Mouse (Mus musculus): ENCODE measurements around the gene Dmwd.
A peak's percentile ranks its signal among the peaks of the same experiment; 100 is the strongest.
"Not testable (repeated sequence)": the region's sequence is repeated elsewhere in the genome, so short reads cannot be mapped to it uniquely, and the experiment has no call there.

The Dmwd gene

DNA sequence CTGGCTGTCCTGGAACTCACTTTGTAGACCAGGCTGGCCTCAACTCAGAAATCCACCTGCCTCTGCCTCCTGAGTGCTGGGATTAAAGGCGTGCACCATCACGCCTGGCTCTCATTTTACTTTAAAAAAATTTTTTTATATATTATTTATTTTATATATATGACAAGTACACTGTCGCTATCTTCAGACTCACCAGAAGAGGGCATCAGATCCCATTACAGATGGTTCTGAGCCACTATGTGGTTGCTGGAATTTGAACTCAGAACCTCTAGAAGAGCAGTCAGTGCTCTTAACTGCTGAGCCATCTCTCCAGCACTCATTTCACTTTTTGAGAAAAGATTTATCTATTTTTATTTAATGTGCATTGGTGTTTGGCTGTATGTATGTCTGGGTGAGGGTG, 5.0 kb upstream of the Dmwd start:
- DNase-seq (ENCODE audit: low spot score) = not testable (repeated sequence)

DNA sequence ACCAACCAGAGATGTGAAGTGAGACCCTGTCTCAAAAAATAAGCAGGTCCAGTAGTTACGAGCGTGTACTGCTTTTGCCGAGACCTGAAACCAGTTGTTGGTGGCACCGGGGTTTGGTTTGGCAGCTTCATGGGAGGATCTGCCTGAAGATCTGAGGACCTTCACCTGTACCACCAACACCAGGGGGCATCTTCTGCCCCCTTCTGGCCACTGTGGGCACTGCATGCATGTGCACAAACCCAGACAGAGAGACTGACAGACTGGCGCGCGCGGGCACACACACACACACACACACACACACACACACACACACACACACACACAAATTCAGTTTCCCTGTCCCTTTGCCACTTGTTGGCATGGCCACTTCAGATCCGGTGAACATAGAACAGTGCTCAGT, 2.5 kb upstream of the Dmwd start:
- peak; percentile 34 for DNase-seq (ENCODE audit: low spot score)

DNA sequence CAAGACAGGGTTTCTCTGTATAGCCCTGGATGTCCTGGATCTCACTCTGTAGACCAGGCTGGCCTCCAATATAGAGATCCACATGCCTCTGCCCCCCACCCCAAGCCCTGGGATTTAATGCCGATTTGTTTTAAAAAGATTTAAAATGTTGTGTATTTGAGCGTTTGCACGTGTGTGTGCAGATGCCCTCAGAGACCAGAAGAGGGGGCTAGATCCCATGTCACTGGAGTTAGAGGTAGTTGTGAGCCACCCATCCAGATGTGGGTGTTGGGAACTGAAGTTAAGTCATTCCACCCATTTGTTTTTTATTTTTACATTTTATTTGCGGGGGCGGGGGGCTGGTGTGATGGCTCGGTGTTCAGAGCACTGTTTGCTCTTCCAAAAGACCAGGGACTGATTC, 1.5 kb upstream of the Dmwd start:
- no peak for DNase-seq (ENCODE audit: low spot score)

- no peak for DNase-seq (ENCODE audit: low spot score)
Observed at GRCm38 (mm10) chr7:19075231-19075630, 796 bp upstream of the Dmwd start.

DNA sequence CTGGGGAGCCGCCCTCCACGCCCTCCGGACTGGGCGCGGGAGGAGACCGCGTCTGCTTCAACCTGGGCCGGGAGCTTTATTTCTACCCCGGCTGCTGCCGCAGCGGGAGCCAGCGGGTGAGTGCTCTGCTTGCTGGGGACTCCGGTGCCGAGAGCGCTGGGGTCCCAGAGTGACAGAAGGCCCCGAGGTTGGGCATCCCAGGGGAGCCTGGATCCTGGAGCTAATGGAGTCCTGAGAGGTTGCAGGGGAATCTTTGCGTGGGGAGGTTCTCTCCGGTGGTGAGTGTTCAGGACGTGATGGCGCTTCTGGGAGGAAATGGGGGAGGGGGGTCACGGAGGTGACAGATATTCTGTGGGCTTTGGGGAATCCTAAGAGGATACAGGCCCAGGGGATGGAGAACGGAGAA, 562 bp downstream of the Dmwd start:
- DNase-seq (ENCODE audit: low spot score) = no peak

- DNase-seq (ENCODE audit: low spot score) = peak; percentile 74
Observed at GRCm38 (mm10) chr7:19077761-19078160, 1.7 kb downstream of the Dmwd start.

DNA sequence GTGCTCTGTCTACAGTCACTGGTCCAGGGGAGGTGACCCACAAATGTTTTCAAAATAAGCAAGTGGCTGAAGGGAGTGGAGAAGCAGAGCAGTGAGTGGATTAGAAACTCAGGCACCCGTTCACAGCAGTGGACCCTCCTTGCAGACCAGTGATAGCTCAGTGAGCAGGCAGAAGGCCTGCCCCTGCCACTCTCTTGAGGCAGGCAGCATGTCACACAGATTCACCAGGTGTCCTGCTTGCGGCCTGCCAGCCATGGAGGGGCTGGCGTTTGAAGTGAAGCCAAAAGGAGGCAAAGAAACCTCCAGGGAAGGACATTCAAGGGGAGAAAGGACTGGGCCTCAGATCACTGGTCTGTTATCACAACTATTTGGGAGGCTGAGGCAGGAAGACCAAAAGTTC, 2.7 kb downstream of the Dmwd start:
- no peak for DNase-seq (ENCODE audit: low spot score)

GRCm38 (mm10) chr7:19080451-19080950, 4.5 kb downstream of the Dmwd start:
- DNase-seq (ENCODE audit: low spot score) = no peak

DNA sequence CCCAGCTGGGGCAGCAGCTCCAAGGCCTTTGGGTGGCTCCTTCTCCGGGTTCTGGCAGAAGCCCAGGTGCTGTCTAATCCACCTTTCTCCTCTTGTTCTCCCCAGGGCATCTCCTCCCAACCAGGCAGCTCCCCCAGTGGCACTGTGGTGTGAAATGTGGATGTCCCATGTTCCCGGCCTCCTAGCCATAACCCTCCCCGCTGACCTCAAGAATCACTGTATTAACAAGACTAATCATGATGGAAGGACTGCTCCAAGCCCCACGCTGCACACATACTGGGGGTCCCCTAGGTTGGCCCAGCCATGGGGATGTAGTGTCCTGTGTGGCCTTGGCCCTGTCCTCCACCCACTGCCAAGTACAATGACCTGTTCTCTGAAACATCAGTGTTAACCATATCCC, 6.1 kb downstream of the Dmwd start:
- no peak for DNase-seq (ENCODE audit: low spot score)

DNA sequence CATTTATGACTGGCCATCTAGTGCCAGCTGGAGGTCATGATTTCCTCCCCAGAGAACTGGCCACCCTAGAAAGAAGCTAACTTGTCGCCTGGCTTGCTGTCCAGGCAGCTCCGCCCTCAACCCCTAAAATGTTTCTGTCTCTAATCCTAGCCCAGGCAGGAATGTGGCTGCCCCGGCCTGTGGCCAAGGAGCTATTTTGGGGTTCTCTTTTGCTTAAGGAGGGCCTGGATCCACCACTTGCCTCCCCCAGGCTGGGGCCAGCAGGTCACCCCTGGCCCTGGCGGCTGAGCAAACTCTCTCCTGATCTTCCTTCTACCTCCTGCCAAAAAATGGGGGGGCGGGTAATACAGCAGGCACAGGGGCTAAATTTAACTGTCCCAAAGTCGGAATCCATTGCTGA, 7.1 kb downstream of the Dmwd start:
- DNase-seq (ENCODE audit: low spot score) = no peak

DNA sequence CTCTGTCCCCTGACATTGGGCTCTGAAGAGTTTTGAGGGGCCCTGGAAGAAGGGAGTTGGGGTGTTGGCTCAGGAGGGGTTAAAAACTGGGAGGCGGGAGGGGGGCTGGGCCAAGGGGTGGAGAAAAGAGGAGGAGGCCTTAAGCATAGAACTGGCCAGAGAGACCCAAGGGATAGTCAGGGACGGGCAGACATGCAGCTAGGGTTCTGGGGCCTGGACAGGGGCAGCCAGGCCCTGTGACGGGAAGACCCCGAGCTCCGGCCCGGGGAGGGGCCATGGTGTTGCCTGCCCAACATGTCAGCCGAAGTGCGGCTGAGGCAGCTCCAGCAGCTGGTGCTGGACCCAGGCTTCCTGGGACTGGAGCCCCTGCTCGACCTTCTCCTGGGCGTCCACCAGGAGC, 7.7 kb downstream of the Dmwd start, which contains the start of gene Dmpk:
Dmpk (plus strand) TSS at position 149 of the 400 bp plus-strand sequence.
- no peak for DNase-seq (ENCODE audit: low spot score)

DNA sequence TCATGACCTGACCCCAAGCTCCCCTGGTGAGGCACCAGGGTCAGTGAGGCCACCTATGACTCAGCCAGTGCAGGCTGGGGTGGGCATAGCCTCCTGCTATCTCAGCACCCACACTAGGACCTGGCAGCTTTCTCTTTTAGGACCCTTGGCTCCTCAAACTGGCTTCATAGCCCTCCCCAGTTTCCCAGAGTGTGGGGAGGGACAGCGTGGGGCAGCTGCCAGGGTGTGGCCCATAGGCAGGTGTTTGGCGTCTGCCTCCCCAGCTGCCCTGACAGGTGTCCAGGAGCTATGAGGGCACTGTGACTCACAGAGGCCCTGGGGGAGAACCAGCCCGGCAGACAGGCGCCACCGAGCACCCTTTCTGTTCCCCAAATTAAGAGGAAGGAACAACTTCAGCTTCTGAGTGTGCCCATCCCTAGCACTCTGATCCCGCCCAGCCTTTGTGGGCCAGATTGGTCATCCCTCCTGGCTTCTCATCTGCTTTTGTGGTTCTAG, 8.3 kb downstream of the Dmwd start:
- no peak for DNase-seq (ENCODE audit: low spot score)

GRCm38 (mm10) chr7:19084921-19085473, 9.0 kb downstream of the Dmwd start:
- DNase-seq (ENCODE audit: low spot score) = no peak

- DNase-seq (ENCODE audit: low spot score) = no peak
Observed at GRCm38 (mm10) chr7:19085495-19085894, 9.5 kb downstream of the Dmwd start.

- DNase-seq (ENCODE audit: low spot score) = no peak
Observed at GRCm38 (mm10) chr7:19086042-19086441, 10.0 kb downstream of the Dmwd start.

DNA sequence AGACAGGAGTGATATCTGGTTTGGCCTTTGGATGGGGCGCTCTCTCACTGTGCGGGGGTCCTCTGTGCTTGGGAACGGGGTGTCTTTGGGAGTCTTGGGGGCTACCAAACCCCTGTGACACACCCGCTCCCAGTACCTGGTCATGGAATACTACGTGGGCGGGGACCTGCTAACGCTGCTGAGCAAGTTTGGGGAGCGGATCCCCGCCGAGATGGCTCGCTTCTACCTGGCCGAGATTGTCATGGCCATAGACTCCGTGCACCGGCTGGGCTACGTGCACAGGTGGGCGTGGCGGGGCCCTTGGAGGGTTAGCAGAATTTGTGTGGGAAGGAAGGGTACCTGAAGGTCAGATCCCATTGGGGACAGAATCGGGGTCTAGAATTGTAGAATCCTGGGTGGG, 10.7 kb downstream of the Dmwd start:
- DNase-seq (ENCODE audit: low spot score) = no peak

DNA sequence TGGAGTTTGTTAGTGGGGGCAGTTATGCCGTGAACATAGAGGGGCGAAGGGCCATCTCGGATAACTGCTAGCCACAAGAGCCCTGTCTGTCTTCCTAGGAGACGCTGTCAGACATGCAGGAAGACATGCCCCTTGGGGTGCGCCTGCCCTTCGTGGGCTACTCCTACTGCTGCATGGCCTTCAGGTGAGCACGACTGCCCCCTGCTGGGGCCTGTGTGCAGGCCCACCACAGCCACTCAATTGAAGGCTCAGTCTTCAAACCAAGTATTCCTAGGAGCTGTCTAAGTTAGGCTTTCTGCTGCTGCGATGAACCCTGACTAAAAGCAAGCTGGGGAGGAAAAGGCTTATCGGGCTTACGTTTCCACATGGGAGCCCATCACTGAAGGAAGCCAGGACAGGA, 12.8 kb downstream of the Dmwd start:
- DNase-seq (ENCODE audit: low spot score) = peak; percentile 59

DNA sequence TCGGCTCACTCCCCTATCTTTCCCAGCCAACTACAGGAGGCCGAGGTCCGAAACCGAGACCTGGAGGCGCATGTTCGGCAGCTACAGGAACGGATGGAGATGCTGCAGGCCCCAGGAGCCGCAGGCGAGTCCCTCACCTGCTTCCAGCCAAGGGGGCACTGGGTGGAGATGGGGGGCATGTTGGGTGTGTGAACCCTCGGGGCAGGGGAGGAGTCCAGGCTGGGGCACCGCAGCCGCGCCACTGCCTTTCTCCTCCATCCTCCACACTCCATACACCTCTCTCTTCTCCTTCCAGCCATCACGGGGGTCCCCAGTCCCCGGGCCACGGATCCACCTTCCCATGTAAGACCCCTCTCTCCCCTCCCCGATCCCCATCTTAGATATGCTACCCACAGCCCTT, 15.9 kb downstream of the Dmwd start:
- no peak for DNase-seq (ENCODE audit: low spot score)

- no peak for DNase-seq (ENCODE audit: low spot score)
Observed at GRCm38 (mm10) chr7:19092381-19093173, 16.6 kb downstream of the Dmwd start.

GRCm38 (mm10) chr7:19093174-19093521, 17.1 kb downstream of the Dmwd start:
- peak; percentile 83 for DNase-seq (ENCODE audit: low spot score)

DNA sequence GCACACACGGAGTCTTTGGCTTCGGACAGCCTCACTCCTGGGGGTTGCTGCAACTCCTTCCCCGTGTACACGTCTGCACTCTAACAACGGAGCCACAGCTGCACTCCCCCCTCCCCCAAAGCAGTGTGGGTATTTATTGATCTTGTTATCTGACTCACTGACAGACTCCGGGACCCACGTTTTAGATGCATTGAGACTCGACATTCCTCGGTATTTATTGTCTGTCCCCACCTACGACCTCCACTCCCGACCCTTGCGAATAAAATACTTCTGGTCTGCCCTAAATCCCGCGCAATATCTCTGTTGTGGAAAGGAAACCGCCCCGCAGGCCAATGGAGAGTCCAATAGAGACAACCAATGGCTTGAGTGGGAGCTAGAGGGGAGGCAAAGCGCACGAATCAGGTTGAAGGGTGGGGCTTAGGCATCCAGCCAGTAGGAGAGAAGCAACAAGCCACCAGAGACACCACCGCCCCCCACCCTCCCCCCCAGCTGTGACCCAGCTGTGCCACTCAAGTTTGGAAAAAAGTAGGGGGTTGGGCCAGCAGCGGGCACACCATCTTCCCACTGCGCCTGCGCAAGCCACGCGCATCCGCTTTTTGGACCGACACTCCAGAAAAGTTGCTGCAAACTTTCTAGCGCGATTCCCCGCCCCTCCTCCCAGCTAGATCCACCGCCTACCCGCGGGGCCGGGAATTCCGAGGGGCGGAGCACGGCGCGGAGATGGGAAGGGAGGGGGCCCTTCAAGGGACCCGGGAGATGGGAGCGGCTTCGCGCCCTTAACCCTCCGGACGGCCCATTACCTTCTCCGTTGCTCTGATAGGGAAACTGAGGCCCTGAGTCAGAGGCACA, 17.7 kb downstream of the Dmwd start:
- peak; percentile 75 for DNase-seq (ENCODE audit: low spot score)

- peak; percentile 41 for DNase-seq (ENCODE audit: low spot score)
Observed at GRCm38 (mm10) chr7:19094471-19094825, 18.4 kb downstream of the Dmwd start, which contains the start of gene Six5. Six5 (plus strand) TSS chr7:19094594.
